Mouse (Mus musculus): ENCODE measurements around the gene Gimap5. TPM values are rescaled to one million over a fixed set of nuclear protein-coding genes. Genes with fewer than 3 reads are reported as not detected.

Gene Gimap5
- polyA plus RNA-seq, 1 experiment from 2014 or later: 5.2 TPM

Other genes with a start within 250 kb of the Gimap5 start
- 22.8 TPM in 2 replicates for gene Atp6v0e2, start 208.6 kb upstream of the Gimap5 start, polyA plus RNA-seq (2014; fragmentation: Nextera tagmentation; extraction: Ambion mirVana)
- 6.7 and 6.8 TPM in 2 replicates for gene Lrrc61, start 191.4 kb upstream of the Gimap5 start, polyA plus RNA-seq (2014; fragmentation: Nextera tagmentation; extraction: Ambion mirVana)
- 21.9 and 29.1 TPM in 2 replicates for gene Rarres2, start 173.4 kb upstream of the Gimap5 start, polyA plus RNA-seq (2014; fragmentation: Nextera tagmentation; extraction: Ambion mirVana)
- not detected in 2 replicates for gene Gm45021, start 156.6 kb upstream of the Gimap5 start, polyA plus RNA-seq (2014; fragmentation: Nextera tagmentation; extraction: Ambion mirVana)
- gene Repin1, start 152.3 kb upstream of the Gimap5 start, polyA plus RNA-seq (2014; fragmentation: Nextera tagmentation; extraction: Ambion mirVana): 23.1 and 23.4 TPM in 2 replicates
- gene Gm44965, start 152.3 kb upstream of the Gimap5 start, polyA plus RNA-seq (2014; fragmentation: Nextera tagmentation; extraction: Ambion mirVana): not detected in 2 replicates
- 5.9 and 6.1 TPM in 2 replicates for gene Zfp775, start 144.1 kb upstream of the Gimap5 start, polyA plus RNA-seq (2014; fragmentation: Nextera tagmentation; extraction: Ambion mirVana)
- 0.77 and 0.90 TPM in 2 replicates for gene AI854703, start 119.4 kb upstream of the Gimap5 start, polyA plus RNA-seq (2014; fragmentation: Nextera tagmentation; extraction: Ambion mirVana)
- 0.46 and 0.93 TPM in 2 replicates for gene Gimap8, start 99.0 kb upstream of the Gimap5 start, polyA plus RNA-seq (2014; fragmentation: Nextera tagmentation; extraction: Ambion mirVana)
- gene Gimap9, start 70.1 kb upstream of the Gimap5 start, polyA plus RNA-seq (2014; fragmentation: Nextera tagmentation; extraction: Ambion mirVana): 7.4 and 9.1 TPM in 2 replicates
- gene Gimap4, start 61.6 kb upstream of the Gimap5 start, polyA plus RNA-seq (2014; fragmentation: Nextera tagmentation; extraction: Ambion mirVana): 12.6 and 13.3 TPM in 2 replicates
- gene Gimap6, start 38.0 kb upstream of the Gimap5 start, polyA plus RNA-seq (2014; fragmentation: Nextera tagmentation; extraction: Ambion mirVana): 19.6 and 22.8 TPM in 2 replicates
- 3.2 TPM in 1 of 2 replicates, not detected in the other for gene Gm28053, start 27.6 kb upstream of the Gimap5 start, polyA plus RNA-seq (2014; fragmentation: Nextera tagmentation; extraction: Ambion mirVana)
- not detected in 2 replicates for gene Gimap7, start 27.6 kb upstream of the Gimap5 start, polyA plus RNA-seq (2014; fragmentation: Nextera tagmentation; extraction: Ambion mirVana)
- gene Gimap1, start 7.1 kb upstream of the Gimap5 start, polyA plus RNA-seq (2014; fragmentation: Nextera tagmentation; extraction: Ambion mirVana): 10.5 and 12.7 TPM in 2 replicates
- not detected in 2 replicates for gene Gimap3, start 24.7 kb downstream of the Gimap5 start, polyA plus RNA-seq (2014; fragmentation: Nextera tagmentation; extraction: Ambion mirVana)
- gene Tmem176a, start 94.7 kb downstream of the Gimap5 start, polyA plus RNA-seq (2014; fragmentation: Nextera tagmentation; extraction: Ambion mirVana): 92.7 and 101 TPM in 2 replicates
- gene Tmem176b, start 95.3 kb downstream of the Gimap5 start, polyA plus RNA-seq (2014; fragmentation: Nextera tagmentation; extraction: Ambion mirVana): 244 and 254 TPM in 2 replicates
- gene Aoc1, start 126.7 kb downstream of the Gimap5 start, polyA plus RNA-seq (2014; fragmentation: Nextera tagmentation; extraction: Ambion mirVana): 0.08 TPM in 1 of 2 replicates, not detected in the other
- gene 1600015I10Rik, start 183.7 kb downstream of the Gimap5 start, polyA plus RNA-seq (2014; fragmentation: Nextera tagmentation; extraction: Ambion mirVana): not detected in 2 replicates
- not detected in 2 replicates for gene Doxl2, start 228.8 kb downstream of the Gimap5 start, polyA plus RNA-seq (2014; fragmentation: Nextera tagmentation; extraction: Ambion mirVana)
- gene Svs1, start 240.7 kb downstream of the Gimap5 start, polyA plus RNA-seq (2014; fragmentation: Nextera tagmentation; extraction: Ambion mirVana): not detected in 2 replicates

All from embryonic facial prominence, embryonic 14.5 days (tissue).